Mouse (Mus musculus): ENCODE measurements around the gene Tomm34. TPM values are rescaled to one million over a fixed set of nuclear protein-coding genes. Genes with fewer than 3 reads are reported as not detected.
A peak's percentile ranks its signal among the peaks of the same experiment; 100 is the strongest.
"Not testable (repeated sequence)": the region's sequence is repeated elsewhere in the genome, so short reads cannot be mapped to it uniquely, and the experiment has no call there.

The Tomm34 gene
- polyA plus RNA-seq, 1 experiment from 2014 or later, result 51.3 TPM

DNA sequence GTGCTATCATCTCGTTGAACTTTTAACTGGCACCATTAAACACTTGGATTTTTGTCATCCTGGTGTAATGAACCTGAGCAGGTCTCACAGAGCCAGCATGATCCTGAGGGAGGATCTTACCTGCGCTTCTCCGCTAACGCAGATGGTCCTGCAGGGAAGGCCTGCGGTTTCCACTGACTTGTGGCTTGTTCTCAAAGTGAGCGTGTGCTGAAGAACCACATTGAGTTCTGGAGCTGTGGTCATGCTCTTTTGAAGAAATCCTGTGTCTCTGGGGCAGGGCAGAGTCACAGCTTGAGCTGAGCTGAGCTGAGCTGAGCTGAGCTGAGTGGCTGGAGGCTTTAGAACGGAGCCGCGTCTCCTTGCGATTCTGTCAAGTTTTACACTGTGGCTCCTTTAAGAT lies 10.6 kb upstream of the Tomm34 start:
- 93% methylated on average over 10 of the region's 10 CpGs for WGBS
- peaks cover 6% of the 10 kb centered on the region; the same call in 1 of the 2 replicates for H3K4me1 ChIP-seq (replicated peaks; ENCODE audit: control insufficient read depth, insufficient read depth, low read length)
- no peaks in the 10 kb centered on the region for H3K9me3 ChIP-seq (ENCODE audit: control insufficient read depth, low read length)
- H3K36me3 ChIP-seq (ENCODE audit: control insufficient read depth, insufficient read depth, low read length), result peaks cover 26% of the 10 kb centered on the region
- no peak overlapping the region for H3K27ac ChIP-seq (ENCODE audit: low read length)
- no peaks in the 10 kb centered on the region for H3K27me3 ChIP-seq (ENCODE audit: control insufficient read depth, insufficient read depth, low read depth, low read length)
- no peak overlapping the region for H3K4me2 ChIP-seq (ENCODE audit: low read depth, low read length)
- no peak overlapping the region for H3K4me3 ChIP-seq (ENCODE audit: low read length)
- ATAC-seq (ENCODE audit: low read depth), result no peak
- H3K9ac ChIP-seq (ENCODE audit: low read length), result no peak overlapping the region

DNA sequence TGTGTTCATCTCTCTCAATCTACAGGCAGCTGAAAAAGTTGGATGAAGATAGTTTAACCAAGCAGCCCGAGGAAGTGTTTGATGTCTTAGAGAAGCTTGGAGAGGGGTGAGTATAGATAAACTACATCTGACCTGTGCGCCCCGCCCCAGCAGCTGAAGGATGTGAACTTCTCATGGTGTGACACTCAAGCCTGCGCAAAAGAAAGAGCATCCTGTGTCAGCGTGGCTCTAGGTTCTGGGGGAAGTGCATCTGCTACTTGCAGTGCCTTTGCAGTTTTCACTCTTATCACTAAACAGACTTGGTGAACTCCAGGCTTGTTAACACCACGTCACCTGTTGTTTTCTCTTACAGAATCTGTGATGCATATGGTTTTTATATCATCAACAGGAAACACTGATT lies 8.5 kb upstream of the Tomm34 start:
- ATAC-seq (ENCODE audit: low read depth), result no peak
- Histone ChIP-seq H3K4me1 (replicated peaks; ENCODE audit: control insufficient read depth, insufficient read depth, low read length) (peaks cover 17% of the 10 kb centered on the region), H3K9me3 (ENCODE audit: control insufficient read depth, low read length) (no peaks in the 10 kb centered on the region), H3K4me2 (ENCODE audit: low read depth, low read length) (no peak overlapping the region), H3K27me3 (ENCODE audit: control insufficient read depth, insufficient read depth, low read depth, low read length) (no peaks in the 10 kb centered on the region), H3K36me3 (ENCODE audit: control insufficient read depth, insufficient read depth, low read length) (peaks cover 22% of the 10 kb centered on the region; the same call in 1 of the 2 replicates), H3K27ac (ENCODE audit: low read length) (no peak overlapping the region), H3K4me3 (ENCODE audit: low read length) (no peak overlapping the region), H3K9ac (ENCODE audit: low read length) (no peak overlapping the region)
- WGBS, result 66% methylated on average over 6 of the region's 6 CpGs

DNA sequence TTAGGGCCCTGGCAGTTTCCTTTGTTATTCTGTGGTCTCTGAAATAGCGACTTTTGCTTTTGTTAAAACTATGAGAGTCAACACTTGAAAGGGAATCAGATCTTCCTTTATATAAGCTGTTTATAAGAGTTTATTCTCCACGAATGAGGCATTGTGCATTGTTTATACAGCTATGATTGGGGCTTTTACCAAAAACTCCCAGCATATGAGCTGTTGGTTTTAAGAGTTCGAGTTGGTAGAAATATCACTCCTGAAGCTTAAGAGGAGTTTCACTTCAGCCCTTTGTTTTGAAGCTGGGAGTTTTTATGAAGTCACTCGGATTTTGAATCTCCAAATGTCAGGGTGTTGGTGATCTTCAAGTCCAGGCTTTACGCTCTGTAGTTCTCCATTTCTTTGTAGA lies 6.9 kb upstream of the Tomm34 start:
- no peak overlapping the region for H3K4me2 ChIP-seq (ENCODE audit: low read depth, low read length)
- ATAC-seq (ENCODE audit: low read depth), result no peak

DNA sequence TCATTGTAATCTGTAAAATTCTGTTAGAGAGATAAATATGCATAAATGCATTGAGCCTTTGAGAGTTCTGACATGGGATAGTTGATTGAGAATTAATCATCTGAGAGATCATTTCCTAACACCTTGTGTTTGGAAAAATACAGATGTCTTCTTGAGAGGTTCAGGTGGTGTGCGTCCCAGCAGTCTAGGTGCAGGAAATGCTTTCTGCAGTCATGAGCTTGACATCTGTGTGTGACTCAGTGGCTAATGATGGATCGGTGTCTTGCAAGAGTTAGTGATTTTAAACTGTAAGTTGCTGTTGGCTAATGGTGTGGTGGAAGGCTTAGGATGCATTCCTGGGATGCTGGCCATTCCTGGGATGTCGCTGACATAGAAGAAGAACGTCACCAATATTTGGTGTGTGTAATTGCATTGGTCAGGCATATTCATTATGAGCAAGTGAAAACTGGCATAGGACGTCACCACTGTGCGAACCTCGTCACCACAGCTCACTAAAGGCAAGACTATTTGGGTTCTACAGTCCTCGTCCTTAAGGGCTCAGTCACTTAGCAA lies 6.0 kb upstream of the Tomm34 start:
- WGBS, result 80% methylated on average over 8 of the region's 8 CpGs
- Histone ChIP-seq H3K4me1 (replicated peaks; ENCODE audit: control insufficient read depth, insufficient read depth, low read length) (peaks cover 12% of the 10 kb centered on the region), H3K27me3 (ENCODE audit: control insufficient read depth, insufficient read depth, low read depth, low read length) (no peaks in the 10 kb centered on the region), H3K27ac (ENCODE audit: low read length) (no peak overlapping the region), H3K4me3 (ENCODE audit: low read length) (no peak overlapping the region), H3K9ac (ENCODE audit: low read length) (no peak overlapping the region), H3K4me2 (ENCODE audit: low read depth, low read length) (no peak overlapping the region), H3K9me3 (ENCODE audit: control insufficient read depth, low read length) (no peaks in the 10 kb centered on the region), H3K36me3 (ENCODE audit: control insufficient read depth, insufficient read depth, low read length) (peaks cover 12% of the 10 kb centered on the region; the same call in 1 of the 2 replicates)
- no peak for ATAC-seq (ENCODE audit: low read depth)

More for the DNA sequence above, 6.9 kb upstream of the Tomm34 start:
- Histone ChIP-seq H3K4me3 (ENCODE audit: low read length) (no peak overlapping the region), H3K9ac (ENCODE audit: low read length) (no peak overlapping the region), H3K27ac (ENCODE audit: low read length) (no peak overlapping the region), H3K4me1 (replicated peaks; ENCODE audit: control insufficient read depth, insufficient read depth, low read length) (peaks cover 12% of the 10 kb centered on the region), H3K9me3 (ENCODE audit: control insufficient read depth, low read length) (no peaks in the 10 kb centered on the region), H3K27me3 (ENCODE audit: control insufficient read depth, insufficient read depth, low read depth, low read length) (no peaks in the 10 kb centered on the region), H3K36me3 (ENCODE audit: control insufficient read depth, insufficient read depth, low read length) (peaks cover 16% of the 10 kb centered on the region; the same call in 1 of the 2 replicates)
- 65% methylated on average over 5 of the region's 5 CpGs for WGBS

DNA sequence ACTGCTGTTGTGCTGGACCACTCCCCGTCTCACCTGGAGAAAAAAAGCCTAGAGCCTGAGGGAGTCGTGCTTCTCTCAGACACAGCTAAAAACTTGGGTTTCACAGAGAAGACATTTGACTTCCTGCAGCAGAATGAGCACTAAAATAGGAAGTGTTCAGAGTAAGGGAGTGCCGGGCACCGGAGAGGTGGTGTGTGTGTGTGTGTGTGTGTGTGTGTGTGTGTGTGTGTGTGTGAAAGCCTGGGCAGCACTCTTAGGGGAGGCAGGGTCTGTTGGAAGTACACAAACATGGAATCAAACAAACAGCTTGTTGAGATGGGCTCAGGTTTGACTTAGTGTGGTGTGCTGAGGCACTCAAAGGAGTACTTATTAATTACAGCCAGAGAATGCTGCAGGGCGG lies 4.1 kb upstream of the Tomm34 start:
- no peaks in the 10 kb centered on the region for H3K27me3 ChIP-seq (ENCODE audit: control insufficient read depth, insufficient read depth, low read depth, low read length)
- ATAC-seq (ENCODE audit: low read depth), result no peak
- peak overlapping the region; percentile 91 for H3K4me3 ChIP-seq (ENCODE audit: low read length)
- H3K9me3 ChIP-seq (ENCODE audit: control insufficient read depth, low read length), result no peaks in the 10 kb centered on the region
- WGBS, result 29% methylated on average over 5 of the region's 5 CpGs
- peaks cover 12% of the 10 kb centered on the region for H3K4me1 ChIP-seq (replicated peaks; ENCODE audit: control insufficient read depth, insufficient read depth, low read length)
- H3K36me3 ChIP-seq (ENCODE audit: control insufficient read depth, insufficient read depth, low read length), result no peaks in the 10 kb centered on the region; the same call in 1 of the 2 replicates
- peak overlapping the region; percentile 68 for H3K4me2 ChIP-seq (ENCODE audit: low read depth, low read length)
- H3K9ac ChIP-seq (ENCODE audit: low read length), result peak overlapping the region; percentile 89
- no peak overlapping the region for H3K27ac ChIP-seq (ENCODE audit: low read length)

DNA sequence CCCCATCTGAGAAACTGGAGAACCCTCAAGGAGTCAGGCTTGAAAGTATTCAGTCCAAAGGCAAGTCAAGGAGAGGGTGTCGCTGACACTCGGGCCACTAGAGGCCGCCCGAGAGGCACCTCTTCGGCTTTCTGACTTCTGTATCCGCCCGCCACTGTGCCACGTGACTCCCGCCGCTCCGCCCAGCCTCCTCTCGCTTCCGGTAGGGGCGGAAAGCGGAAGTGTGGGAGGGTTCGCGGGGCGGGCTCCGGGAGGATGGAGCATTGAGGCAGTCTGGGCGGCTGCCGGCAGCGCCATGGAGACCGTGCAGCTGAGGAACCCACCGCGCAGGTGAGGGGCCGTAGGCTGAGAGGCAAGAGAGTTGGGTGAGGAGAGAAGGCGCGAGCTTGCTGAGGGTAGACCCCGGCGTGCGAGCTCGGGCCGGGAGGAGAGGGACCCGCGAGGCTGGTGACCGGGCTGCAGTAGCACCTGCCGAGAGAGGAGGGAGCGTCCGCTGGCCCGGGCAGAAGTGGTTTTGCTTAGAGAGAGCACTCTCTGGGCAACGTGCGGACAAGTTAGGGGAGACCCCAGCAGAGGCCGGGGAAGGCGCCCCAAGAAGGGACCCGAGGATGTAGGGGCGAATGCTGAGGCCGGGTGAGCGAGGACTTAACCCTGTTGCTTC lies 3.1 kb upstream of the Tomm34 start:
- peak overlapping the region; percentile 89 for H3K9ac ChIP-seq (ENCODE audit: low read length)
- H3K4me3 ChIP-seq (ENCODE audit: low read length), result peak overlapping the region; percentile 91
- peak overlapping the region; percentile 70 for H3K27ac ChIP-seq (ENCODE audit: low read length)
- no peaks in the 10 kb centered on the region for H3K9me3 ChIP-seq (ENCODE audit: control insufficient read depth, low read length)
- peaks cover 23% of the 10 kb centered on the region for H3K4me1 ChIP-seq (replicated peaks; ENCODE audit: control insufficient read depth, insufficient read depth, low read length)
- peak; percentile 83 for ATAC-seq (ENCODE audit: low read depth)
- no peaks in the 10 kb centered on the region for H3K36me3 ChIP-seq (ENCODE audit: control insufficient read depth, insufficient read depth, low read length)
- under 1% methylated on average over 45 of the region's 48 CpGs for WGBS
- peak overlapping the region; percentile 68 for H3K4me2 ChIP-seq (ENCODE audit: low read depth, low read length)
- no peaks in the 10 kb centered on the region for H3K27me3 ChIP-seq (ENCODE audit: control insufficient read depth, insufficient read depth, low read depth, low read length)

DNA sequence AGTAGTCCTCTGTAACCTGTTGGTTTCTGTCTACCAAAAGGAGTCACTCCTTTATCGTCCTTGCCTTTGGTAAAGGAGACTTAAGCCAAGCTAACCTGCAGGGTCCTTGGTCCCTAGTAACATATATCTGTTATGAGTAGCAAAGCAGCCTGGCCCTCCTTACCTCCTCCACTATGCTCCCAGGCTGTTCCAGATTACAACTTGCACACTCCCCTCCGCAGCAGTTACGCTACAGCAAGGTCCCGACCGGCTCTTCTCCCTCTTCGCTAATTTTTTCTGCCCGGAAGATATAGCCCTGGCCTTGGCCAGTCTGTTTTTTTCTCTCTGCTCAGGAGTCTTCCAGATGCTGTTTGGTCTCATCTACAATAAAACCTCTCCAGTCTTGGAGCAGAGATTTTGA lies 2.2 kb upstream of the Tomm34 start:
- no peaks in the 10 kb centered on the region for H3K27me3 ChIP-seq (ENCODE audit: control insufficient read depth, insufficient read depth, low read depth, low read length)
- no peak overlapping the region for H3K9ac ChIP-seq (ENCODE audit: low read length)
- peaks cover 26% of the 10 kb centered on the region for H3K4me1 ChIP-seq (replicated peaks; ENCODE audit: control insufficient read depth, insufficient read depth, low read length)
- no peak overlapping the region for H3K4me3 ChIP-seq (ENCODE audit: low read length)
- no peak overlapping the region for H3K27ac ChIP-seq (ENCODE audit: low read length)
- H3K36me3 ChIP-seq (ENCODE audit: control insufficient read depth, insufficient read depth, low read length), result no peaks in the 10 kb centered on the region
- no peak for ATAC-seq (ENCODE audit: low read depth)
- H3K4me2 ChIP-seq (ENCODE audit: low read depth, low read length), result no peak overlapping the region
- 79% methylated on average over 7 of the region's 7 CpGs for WGBS
- H3K9me3 ChIP-seq (ENCODE audit: control insufficient read depth, low read length), result no peaks in the 10 kb centered on the region

DNA sequence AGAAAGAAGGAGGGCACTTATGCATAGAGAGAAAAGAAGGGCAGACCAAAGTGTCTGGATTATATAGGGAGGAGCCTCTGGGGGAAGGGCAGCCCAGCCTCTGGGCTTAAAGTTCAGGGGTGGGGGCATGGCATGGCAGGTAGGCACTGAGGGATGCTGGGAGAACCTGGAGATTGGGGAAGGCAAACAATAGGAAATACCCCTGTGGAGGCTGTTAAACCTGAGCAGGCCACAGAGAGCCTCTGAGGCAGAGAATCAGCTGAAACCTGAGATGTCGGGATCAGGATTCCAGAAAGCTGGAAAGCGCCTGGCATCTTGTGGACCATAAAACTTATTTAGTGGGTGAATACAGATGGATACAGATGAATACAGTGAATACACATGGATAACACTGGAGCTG lies 1.1 kb upstream of the Tomm34 start:
- Histone ChIP-seq H3K4me2 (ENCODE audit: low read depth, low read length) (no peak overlapping the region), H3K4me3 (ENCODE audit: low read length) (no peak overlapping the region), H3K27ac (ENCODE audit: low read length) (no peak overlapping the region), H3K27me3 (ENCODE audit: control insufficient read depth, insufficient read depth, low read depth, low read length) (no peaks in the 10 kb centered on the region), H3K36me3 (ENCODE audit: control insufficient read depth, insufficient read depth, low read length) (no peaks in the 10 kb centered on the region), H3K4me1 (replicated peaks; ENCODE audit: control insufficient read depth, insufficient read depth, low read length) (peaks cover 26% of the 10 kb centered on the region), H3K9me3 (ENCODE audit: control insufficient read depth, low read length) (no peaks in the 10 kb centered on the region), H3K9ac (ENCODE audit: low read length) (no peak overlapping the region)
- WGBS, result 72% methylated on average over 2 of the region's 2 CpGs
- no peak for ATAC-seq (ENCODE audit: low read depth)

DNA sequence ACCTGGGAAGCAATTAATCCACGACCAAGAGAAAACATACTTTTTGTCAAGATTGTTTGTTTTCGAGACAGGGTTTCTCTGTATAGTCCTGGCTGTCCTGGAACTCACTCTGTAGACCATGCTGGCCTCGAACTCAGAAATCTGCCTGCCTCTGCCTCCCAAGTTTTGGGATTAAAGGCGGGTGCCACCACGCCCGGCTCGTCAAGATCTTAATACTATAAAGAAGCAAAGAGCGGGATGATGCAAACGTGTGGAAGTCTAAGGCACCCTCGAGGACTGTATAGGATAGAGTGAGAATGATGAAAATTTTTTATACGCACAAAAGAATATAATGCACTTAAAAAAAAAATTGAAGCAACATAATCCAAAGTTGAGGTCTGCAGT lies 460 bp upstream of the Tomm34 start:
- peaks cover 26% of the 10 kb centered on the region for H3K4me1 ChIP-seq (replicated peaks; ENCODE audit: control insufficient read depth, insufficient read depth, low read length)
- not testable (repeated sequence) for H3K9me3 ChIP-seq (ENCODE audit: control insufficient read depth, low read length); ATAC-seq (ENCODE audit: low read depth); H3K27me3 ChIP-seq (ENCODE audit: control insufficient read depth, insufficient read depth, low read depth, low read length); H3K36me3 ChIP-seq (ENCODE audit: control insufficient read depth, insufficient read depth, low read length)
- peak overlapping the region; percentile 97 for H3K4me2 ChIP-seq (ENCODE audit: low read depth, low read length)
- 72% methylated on average over 11 of the region's 11 CpGs for WGBS
- peak overlapping the region; percentile 20; the same call in 1 of the 2 replicates for H3K9ac ChIP-seq (ENCODE audit: low read length)
- H3K4me3 ChIP-seq (ENCODE audit: low read length), result peak overlapping the region; percentile 100
- peak overlapping the region; percentile 75; the same call in 1 of the 2 replicates for H3K27ac ChIP-seq (ENCODE audit: low read length)
